Mouse (Mus musculus) cerebellum, postnatal 4 days (tissue): ENCODE measurements at regions not wholly inside any gene's neighbourhood (a gene's known extent, or its start where the extent isn't known, plus 50 kb on each side); places are given as distances from the start of the nearest gene placed in this dataset.

Source experiments
- DNase-seq, 2 experiments: peaks; one replicate each; pipeline ENCODE4 v3.0.0; 2022; ENCODE audit warnings: low spot score in 2 of 2, mixed read lengths in 1 of 2

DNA sequence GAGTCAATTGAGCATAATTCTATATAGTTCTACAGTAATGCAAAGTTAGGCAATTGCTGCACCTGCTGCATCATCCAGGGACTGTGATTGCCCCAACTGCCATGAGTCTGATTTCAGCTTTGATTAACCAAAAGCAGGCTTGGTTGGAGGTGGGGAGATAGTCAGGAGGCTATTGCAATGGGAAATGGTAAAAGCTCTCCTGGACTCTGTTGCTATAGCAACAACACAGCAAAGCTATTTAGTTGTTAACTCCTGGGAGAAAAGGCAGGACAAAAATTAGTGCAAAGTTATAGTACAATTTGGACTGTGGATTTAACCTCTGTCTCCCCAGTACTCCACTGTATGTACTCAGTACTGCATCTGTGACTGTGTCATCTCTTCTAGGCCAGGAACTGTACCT is 51.7 kb upstream of the Rasgrf1 start:
- no peak for DNase-seq

DNA sequence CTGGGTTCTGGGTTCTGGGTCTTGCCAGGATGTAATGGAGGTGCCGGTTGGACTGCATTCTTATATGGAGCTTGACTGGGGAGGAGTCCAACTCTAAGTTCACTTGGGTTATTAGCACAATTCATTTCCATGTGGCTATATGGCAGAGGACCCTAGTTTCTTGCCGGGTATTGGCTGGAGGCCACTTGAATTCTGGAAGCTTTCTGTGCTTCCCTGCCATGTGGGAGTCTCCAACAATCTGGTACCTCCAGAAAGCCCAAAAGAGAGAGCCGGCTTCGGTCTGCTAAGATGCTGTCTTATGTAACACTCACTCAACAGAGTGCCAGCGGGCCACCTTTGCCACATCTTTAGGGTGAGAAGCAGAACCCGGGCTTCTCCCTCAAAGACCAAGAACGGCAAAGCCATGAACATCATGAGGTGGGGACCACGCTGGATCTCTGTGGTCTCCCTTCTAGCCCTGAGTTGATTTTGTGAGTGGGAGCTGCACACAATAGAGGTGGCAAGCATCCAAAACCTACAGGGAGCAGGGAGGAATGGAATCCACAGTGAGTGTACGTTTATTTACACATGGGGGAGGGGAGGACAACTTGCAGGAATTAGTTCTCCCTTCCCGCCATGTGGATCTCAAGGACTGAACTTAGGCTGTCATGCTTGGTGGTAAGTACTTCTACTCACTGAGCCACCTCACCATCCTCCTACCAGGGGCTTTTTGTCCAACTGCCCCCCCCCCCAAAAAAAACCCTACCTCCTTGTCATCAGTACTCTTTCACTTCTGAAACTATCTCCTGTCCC is 59.0 kb upstream of the Rasgrf1 start:
- peak in 1 of 2 experiments; percentile 42 for DNase-seq

DNA sequence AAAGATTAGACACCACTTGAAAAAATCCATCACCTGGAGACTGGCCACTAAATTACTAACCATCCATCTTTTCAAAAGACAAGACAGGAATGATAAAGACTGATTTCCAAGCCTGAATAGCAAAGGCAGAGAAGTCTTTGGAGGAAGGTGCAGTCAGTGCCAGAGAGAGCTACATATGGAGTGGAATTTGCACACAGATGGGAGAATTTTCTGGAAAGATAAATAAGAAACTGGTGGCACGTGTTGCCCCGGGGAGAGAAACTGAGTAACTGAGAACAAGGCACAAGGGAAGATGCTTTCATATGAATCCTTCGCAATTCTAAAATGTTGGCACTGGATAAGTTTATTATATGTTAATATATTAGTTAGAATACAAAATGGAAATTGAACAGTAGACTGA is 59.8 kb upstream of the Rasgrf1 start:
- no peak for DNase-seq

DNA sequence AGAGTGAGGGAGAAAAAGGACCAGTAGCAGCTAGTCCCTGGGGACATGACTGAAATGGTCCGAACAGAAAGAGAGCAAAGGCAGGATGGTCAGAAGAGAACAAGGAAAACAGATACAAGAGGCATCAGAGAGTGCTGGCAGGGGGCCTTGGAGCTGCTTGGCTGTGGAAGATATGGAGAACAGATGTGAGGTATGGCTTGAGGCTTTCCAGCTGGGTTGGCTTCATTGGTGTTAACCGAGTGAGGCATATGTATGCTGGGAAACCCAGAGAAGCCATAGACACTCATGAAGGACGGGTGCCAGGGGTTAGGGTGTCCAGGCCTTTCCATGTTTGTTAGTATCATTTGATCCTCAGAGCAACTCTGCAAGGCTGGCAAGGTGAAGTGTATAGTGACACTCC is 61.1 kb upstream of the Rasgrf1 start:
- no peak for DNase-seq

DNA sequence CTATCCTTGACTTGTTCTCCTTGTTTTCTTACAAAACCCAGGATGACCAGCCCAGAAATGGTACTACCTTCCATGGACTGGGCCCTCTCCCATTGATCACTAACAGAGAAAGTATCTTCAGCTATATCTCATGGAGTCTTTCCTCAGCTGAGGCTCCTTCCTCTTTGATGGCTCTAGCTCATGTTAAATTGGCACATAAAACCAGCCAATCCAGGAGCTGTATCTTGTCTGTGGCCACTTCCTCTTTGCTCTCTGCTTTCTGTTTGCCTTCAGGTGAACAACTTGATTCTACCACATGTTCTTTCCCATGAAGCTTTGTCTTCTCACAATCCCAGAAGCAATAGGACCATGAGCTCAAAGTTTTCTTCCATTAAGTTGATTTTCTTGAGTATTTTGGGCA is 62.7 kb upstream of the Rasgrf1 start:
- DNase-seq = no peak

DNA sequence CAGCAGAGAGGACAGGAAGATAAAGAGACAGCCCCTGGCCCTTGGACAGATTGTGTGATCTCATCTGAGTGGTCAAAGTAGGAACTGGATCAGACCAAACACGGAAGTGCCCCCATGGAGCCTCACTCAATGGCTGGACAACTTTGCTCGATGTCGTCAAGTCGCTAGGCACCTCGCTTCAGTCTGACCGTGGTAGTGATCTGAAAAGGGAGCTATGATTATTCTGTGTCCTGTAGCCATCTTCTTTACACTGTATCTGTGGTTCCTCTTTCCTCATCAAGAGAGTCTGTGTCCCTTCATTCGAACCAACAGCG is 67.0 kb upstream of the Rasgrf1 start:
- no peak for DNase-seq

DNA sequence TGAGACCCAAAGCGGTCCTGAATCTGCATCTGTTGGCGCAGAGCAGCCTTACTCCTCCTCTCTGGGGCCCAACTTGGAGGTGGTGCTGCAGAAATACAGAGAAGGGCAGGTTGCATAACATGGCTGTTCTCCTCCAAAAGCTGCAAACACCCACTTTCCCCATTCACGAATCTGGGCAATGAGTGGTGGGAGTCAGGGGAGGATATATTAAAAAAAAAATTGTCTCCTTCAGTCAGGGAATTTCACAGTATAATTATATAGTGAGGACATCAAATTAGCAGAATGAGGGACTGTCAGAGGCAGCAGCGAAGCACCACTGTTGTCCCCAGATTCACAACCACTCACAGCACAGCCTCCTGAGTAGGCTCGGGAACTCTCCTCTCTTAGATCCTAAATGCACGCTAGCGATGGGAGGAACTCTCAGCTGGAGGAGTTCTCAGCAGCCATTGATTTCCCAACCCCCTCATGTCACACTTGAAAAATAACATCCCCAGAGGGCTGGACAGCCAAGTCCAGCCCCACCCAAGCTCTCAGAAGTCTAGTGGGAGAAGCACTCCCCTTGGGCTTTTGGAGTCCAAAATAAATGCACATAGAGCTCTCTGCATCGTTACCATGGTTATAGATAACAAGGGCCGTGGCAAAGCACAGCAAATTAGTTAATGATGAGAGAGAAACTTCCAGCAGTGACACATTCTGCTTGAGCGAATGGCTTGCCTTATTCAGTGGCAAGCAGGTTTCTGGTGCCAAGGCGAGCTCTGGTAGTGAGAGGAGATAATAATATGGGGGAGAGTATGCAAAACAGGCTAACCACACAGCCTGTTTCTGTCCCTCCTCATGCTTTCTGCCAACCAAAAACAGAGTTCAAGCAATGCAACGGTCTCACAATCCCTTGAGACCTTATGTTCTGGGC is 67.6 kb upstream of the Rasgrf1 start:
- DNase-seq = no peak

DNA sequence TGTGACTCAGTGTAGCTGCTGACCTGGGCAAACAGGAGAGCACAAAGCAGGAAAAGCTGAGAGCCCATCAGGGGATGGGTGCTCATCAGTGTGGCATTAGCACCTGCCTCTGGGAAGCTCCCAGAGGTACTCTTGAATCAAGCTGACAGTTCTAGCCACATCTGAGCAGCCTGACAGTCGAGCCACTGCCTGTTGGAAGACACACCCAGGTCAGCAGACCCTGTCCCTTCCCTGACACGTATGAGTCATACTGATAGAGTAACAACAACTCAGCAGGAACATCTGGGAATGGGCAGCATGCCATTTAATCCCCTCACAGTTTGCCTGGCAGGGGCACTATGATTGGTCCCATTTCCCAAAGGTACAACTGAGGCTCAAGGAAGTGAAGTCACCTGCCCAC is 68.3 kb upstream of the Rasgrf1 start:
- DNase-seq = no peak

DNA sequence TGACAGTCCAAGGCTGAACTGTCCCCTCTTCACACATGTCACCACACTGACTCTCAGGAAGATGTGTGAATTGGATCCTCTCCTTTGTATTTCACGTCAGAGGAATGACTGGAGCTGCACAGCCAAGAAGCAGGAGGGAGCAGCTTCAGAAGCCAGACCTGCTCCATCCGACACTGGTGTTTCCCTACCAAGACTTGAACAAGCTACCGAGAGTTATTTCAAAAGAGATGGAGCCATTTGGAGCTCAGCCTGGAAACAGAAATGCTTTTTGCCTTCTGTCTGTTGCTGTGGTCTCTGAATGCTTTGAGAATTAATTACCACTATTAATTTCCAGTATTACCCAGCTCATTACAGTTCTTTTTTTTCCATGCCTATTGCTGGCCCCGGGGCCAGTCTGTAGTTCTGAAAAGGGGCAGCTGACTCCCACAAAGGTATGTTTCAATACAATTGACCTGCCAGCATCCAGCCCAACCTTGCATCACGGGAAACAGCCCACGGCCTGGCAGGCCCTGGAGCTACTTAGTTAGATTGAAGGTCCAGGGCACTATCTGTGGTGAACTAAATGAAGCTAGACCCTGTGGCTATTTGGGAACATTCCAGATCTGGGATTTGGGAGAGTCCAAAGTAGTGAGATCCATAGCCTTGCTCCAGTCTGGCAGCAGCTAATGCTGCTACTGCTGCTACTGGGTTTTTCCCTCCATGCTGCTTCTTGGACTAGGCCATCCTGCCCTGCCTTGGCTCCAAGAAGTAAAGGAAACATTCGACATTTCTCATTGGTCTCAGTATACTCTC is 73.1 kb upstream of the Rasgrf1 start:
- DNase-seq = no peak

DNA sequence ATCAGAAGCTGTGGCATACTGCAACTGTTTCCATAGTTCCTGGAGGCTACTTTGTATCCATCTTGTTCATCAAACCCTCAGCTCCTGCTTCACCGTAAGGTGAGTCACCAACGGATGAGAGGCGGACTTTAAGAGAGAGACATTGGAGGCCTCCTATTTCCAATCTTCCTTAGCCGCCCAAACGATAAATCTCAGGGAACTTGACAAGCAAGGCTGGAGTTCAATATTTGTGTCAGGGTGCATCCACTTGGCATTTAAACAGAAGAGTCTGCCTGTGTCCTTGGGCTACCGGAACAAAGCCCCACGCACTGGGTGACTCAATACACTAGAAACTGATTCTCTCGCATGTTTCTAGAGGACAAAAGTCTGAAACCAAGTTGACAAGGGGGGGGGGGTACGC is 76.1 kb upstream of the Rasgrf1 start:
- DNase-seq = no peak

DNA sequence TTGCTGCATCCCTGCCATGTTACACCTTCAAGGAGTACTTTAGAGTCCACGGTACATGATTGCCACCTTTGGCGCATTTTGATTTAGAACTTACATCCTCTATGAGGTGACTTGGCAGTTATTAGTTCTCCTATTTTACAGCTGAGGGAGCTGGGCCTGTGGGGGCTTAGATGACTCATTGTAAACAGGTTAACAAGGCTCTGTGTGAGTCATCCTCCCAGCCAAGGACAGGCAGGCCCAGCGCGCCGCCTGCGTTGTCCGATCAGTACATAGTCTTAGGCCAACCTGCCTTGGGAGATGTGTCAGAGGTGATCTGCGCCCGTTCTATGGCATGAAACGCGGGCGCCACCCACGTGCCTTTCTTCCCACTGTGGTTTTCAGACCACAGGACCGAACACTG is 77.9 kb upstream of the Rasgrf1 start:
- DNase-seq = no peak

DNA sequence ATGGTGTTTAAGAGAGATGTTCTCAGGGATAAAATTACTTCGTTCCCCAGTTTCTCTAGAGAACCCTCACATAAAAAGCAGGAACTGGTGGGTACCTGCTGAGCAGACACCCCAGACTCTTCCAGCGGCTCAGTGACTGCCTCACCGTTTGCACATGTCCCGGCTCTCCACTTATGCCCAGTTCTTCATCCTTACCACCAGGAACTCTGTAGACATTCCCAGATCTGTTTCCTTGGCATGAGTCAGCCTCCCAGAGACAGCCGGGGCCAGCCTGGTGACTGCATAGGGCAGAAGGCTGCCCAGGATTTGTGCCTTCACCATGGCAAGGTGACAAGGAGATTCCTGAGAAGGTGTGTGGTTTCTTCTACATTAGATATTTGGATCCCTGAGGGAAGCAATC is 81.6 kb upstream of the Rasgrf1 start:
- DNase-seq = no peak

DNA sequence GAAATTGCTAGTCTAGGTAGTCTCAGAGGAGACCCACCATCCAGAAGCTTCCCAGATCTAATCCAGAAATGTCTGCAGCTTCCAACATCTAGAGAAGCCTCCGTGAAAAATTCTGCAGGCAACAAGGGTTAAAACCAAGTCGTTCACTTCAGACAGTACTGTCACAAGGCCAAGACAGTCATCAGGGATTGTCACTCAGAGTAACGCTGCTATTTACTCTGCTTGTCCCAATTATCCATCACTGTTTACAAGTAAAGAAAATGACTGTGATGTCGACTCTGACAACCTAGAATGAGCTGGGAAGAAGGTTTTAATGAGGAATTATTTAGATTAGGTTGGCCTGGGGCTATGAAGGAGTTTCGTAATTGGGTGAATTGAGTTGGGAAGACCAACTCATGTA is 82.1 kb upstream of the Rasgrf1 start:
- no peak for DNase-seq

DNA sequence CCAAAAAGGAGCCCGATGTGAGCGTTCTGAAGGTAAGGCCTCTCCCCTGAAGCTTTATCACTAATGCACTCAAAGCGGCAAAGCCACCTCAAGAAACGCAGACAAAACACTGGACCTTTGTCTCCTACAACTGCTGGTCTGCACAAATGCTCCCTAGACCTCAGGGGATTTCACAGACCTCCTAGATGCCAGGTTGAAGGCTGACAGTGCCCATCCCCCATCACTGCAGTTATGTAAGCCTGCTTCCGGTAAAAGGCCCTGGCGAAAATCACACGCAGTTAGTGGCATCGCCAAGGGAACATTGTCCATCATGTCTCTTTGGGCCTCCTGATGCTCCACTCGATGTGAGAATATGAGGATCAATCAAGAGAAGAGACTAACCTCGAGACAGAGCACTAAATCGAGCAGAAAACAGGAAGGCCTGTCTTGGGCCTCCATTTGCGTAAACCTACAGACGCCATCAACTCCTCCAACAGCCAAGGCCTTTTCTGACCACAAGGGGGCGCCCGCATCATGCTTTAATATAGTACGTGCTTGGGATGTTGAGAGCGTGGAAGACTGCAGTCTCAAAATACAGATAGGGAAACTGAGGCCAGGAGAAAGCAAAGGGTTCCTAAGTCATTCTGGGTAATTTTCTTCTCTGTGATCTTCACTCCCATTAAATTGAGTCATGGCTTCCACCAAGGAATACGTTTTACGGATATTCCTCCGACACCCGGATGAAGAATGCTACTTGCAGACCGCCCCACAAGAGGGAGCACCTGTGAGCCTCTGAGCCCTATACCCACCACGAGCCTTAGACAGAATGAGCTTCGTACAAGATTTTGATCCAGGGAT is 82.8 kb upstream of the Rasgrf1 start:
- DNase-seq = peak; percentile 89 to 90

DNA sequence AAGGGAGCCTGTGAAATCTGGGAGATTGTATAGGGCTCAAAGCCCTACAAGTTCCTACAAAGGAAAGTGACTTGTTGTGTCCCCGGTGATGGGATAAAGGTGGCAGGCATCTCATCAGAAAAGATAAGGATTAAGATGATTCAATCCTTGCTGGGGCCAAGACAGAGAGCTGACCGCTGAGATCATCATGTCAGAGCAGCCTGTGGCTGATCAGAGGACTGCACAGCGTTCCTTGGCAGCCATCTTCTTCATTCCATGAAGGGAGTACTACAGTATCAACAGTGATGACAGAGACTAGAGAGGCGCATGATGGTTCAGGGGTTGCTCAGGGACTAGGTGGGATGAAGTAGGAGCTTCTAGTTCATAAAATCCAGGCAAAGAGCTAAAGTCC is 83.6 kb upstream of the Ankrd34c start:
- no peak for DNase-seq

DNA sequence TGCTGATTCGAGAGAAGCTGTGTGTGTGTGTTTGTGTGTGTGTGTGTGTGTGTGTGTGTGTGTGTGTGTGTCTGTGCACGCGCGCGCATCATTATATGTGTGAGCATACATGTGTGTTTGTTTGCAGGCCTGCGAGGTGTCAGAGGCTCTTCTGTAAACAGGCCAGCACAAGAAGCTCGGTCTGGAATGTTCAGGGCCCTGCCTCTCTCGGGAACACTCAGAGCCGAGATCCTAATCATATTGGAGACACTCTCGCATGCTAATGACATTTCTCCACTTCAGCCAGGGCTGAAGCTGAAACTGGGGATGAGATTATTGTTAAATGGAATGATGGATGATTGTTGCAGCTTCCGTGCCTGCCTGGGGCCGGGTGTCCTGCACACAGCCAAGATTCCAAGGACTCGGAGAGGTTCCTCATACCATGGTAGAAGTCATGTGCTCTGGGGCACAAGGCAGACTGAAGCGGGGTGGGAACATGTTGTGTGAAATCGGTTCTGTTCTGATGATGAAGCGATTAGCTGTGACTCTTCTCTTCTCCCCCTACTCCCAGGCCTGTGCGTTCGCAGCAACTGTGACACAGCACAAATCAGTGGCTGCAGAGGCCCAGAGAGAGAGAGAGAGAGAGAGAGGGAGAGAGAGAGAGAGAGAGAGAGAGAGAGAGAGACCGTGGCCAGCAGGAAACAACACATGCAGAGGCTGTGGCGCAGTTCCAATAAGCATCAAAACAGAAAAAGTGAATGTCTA is 83.0 kb upstream of the Ankrd34c start:
- DNase-seq = no peak

DNA sequence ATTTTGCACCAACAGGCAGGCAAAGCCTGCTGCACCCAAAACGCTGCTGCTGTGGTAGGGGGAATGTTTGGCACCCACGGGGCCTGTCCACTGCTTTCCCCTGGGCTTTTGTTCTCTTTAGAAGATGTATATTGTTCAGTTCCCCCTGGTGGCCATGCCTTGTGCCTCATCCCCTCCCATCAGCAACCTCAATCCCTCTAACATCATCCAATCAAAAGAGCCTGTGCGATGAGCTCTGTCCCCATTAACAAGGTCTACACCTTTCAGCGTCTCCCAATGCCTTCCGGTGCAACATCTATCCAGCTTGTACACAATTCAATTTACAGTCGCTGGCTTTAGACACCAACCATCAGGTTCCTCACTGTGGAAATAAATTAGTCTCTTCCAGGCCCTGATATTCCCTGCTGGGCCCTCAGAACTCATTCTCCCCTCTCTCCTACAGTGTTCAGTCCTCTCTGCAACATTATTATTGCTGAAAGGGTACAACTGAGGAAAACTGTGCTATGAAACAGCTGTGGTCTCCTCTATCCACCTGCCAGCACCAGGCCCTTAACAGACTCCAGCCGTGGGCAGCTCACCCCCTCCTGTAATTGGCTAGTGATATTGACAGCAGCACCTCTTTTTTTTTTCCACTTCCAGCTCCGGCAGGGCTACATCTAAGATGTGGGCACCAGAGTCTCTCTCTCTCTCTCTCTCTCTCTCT is 75.5 kb upstream of the Ankrd34c start:
- DNase-seq = no peak

DNA sequence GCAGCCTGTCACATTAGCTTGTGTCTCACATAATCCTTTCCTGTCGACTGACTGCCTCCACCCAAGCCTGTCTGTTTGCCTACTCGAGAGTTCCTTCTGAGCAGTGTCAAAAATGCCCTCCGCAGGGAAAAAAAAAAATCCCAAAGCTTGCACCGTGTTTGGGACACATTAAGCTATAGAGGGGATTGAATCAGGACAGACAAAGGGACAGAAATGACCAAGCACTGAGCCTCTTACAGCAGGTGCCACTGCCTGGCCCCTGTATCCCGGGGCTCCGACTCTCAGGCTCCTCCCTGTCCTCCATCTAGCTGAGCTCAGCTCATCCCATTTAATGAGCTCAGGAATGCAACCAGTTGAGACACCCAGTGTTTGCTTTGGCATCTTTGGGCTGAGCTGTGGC is 69.1 kb upstream of the Ankrd34c start:
- DNase-seq = no peak

DNA sequence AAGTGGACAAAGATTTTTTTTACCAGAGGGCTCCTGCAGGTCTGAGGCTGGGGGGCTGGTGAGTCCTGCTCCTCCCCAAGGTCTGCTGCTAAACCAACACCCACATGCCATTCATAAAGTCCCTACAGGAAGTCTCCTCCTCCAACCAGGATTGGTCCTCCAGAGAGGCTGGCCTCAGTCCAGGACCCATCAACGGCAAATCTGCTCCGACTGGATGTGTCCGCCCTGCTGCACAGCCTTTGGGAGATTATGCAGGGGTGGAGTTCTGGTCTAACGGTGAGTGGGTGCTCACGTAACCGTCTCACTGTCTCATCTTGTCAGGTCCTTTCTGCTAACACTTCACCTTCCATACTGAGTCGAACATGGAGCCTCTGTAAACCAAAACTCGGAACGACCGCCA is 64.4 kb upstream of the Ankrd34c start:
- DNase-seq = peak in 1 of 2 experiments; percentile 62

DNA sequence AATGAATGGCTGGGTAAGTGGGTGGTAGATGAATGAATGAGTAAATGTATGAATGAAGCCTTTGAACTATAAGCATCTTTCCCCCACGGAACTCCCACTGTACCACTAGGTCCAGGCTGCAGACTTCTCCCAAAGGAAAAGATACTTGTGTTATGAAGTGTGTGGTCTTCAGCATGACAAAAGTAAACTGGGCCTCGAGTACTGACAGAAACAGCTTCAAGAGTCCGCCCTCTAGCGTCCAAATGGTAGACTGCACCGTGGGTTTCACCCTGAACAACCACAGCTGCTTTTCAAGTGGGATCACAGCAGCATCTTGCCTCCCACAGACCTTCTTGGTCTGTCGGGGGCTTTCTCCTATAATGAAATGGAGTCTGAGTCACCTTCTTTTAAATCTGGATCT is 54.7 kb upstream of the Ankrd34c start:
- peak; percentile 59 to 73 for DNase-seq
